Mouse (Mus musculus) heart, postnatal 14 days (tissue): ENCODE measurements around the gene Mad1l1. TPM values are rescaled to one million over a fixed set of nuclear protein-coding genes. Genes with fewer than 3 reads are reported as not detected.
A peak's percentile ranks its signal among the peaks of the same experiment; 100 is the strongest.
"Not testable (repeated sequence)": the region's sequence is repeated elsewhere in the genome, so short reads cannot be mapped to it uniquely, and the experiment has no call there.

Experiments used
- DNase-seq, 2 experiments: peaks; one replicate each; pipeline ENCODE4 v3.0.0; 2021 to 2022
- intact Hi-C: fragments of 180-260 bp; cut with DNase I; formaldehyde crosslinking; loops from one replicate; pipeline ENCODE4 v1.15.1; 2025
- total RNA-seq, 2 experiments: library from RNA; stranded (reverse); gene quantifications; 2 replicates each; pipeline ENCODE4 v1.2.3; 2021

Gene Mad1l1
- total RNA-seq, 2 experiments from 2014 or later: 14.7 to 14.8 TPM

GRCm38 (mm10) chr5:139998321-139998720 is 323.0 kb downstream of the Mad1l1 start:
- peak in 1 of 2 experiments; percentile 22 for DNase-seq

GRCm38 (mm10) chr5:139991531-139991930 is 329.8 kb downstream of the Mad1l1 start:
- intact Hi-C loops: no loop called here
- DNase-seq: no peak

More at GRCm38 (mm10) chr5:139998321-139998720, 323.0 kb downstream of the Mad1l1 start:
- intact Hi-C loops: not testable (repeated sequence)

- intact Hi-C loops: no loop called here
These were observed 336.1 kb downstream of the Mad1l1 start for GRCm38 (mm10) chr5:139985073-139985746.

GRCm38 (mm10) chr5:139981976-139982375 is 339.4 kb downstream of the Mad1l1 start:
- intact Hi-C loops: no loop called here
- DNase-seq: no peak

More at GRCm38 (mm10) chr5:139985073-139985746, 336.1 kb downstream of the Mad1l1 start:
- no peak for DNase-seq

GRCm38 (mm10) chr5:139979371-139979770 is 342.0 kb downstream of the Mad1l1 start:
- no peak for DNase-seq
- intact Hi-C loops: no loop called here

GRCm38 (mm10) chr5:139978525-139979276 is 342.7 kb downstream of the Mad1l1 start:
- intact Hi-C loops: no loop called here
- DNase-seq: peak; percentile 16 to 38

GRCm38 (mm10) chr5:139977476-139977875 is 343.9 kb downstream of the Mad1l1 start:
- DNase-seq: no peak
- intact Hi-C loops: no loop called here

- intact Hi-C loops: no loop called here
- no peak for DNase-seq
These were observed 344.8 kb downstream of the Mad1l1 start for GRCm38 (mm10) chr5:139976584-139976983.

- intact Hi-C loops: no loop called here
- peak; percentile 46 to 51 for DNase-seq
These were observed 351.1 kb downstream of the Mad1l1 start for GRCm38 (mm10) chr5:139970186-139970631.

- DNase-seq: no peak
- intact Hi-C loops: loop anchor here (2.0 kb wide), 1 partner anchor 131 kb away; no protein-coding TSS in a partner anchor
These were observed 352.0 kb downstream of the Mad1l1 start for GRCm38 (mm10) chr5:139969151-139969948.

GRCm38 (mm10) chr5:139965596-139965995 is 355.8 kb downstream of the Mad1l1 start:
- no peak for DNase-seq
- intact Hi-C loops: no loop called here

GRCm38 (mm10) chr5:139964391-139964790 is 357.0 kb downstream of the Mad1l1 start:
- peak; percentile 22 to 42 for DNase-seq
- intact Hi-C loops: no loop called here

- DNase-seq: no peak
- intact Hi-C loops: no loop called here
These were observed 361.6 kb downstream of the Mad1l1 start for GRCm38 (mm10) chr5:139959741-139960140.

Other genes with a start within 250 kb of the Mad1l1 start
- gene Nudt1, start 104 bp upstream of the Mad1l1 start, total RNA-seq: 10 to 100 TPM in 1 of 2 experiments, 1 to 10 TPM in 1; 10.0 to 12.2 TPM
- gene Mrm2, start 10.3 kb upstream of the Mad1l1 start, total RNA-seq: 10 to 100 TPM in 1 of 2 experiments, 1 to 10 TPM in 1; 9.5 to 10.9 TPM
- gene Snx8, start 67.7 kb upstream of the Mad1l1 start, total RNA-seq: 10 to 100 TPM; 14.6 to 16.2 TPM
- gene Eif3b, start 97.8 kb upstream of the Mad1l1 start, total RNA-seq: 10 to 100 TPM; 86.5 to 88.7 TPM
- gene Gm4869, start 124.1 kb upstream of the Mad1l1 start, total RNA-seq: not detected
- gene Chst12, start 184.0 kb upstream of the Mad1l1 start, total RNA-seq: 1 to 10 TPM; 6.7 to 6.8 TPM
- not detected for gene Grifin, start 243.5 kb upstream of the Mad1l1 start, total RNA-seq